Mouse (Mus musculus) heart, adult 2 months (tissue): ENCODE results near the gene Olfr1373. TPM values are rescaled to one million over a fixed set of nuclear protein-coding genes. Genes with fewer than 3 reads are reported as not detected.

Source experiments
- DNase-seq, 2 experiments: peaks; one replicate each; pipeline ENCODE4 v3.0.0; 2021
- H3K27ac ChIP-seq: fragments of 200-600 bp; 2 replicates; pipeline ENCODE4 v1.8.1; 2022
- H3K27me3 ChIP-seq: fragments of 200-500 bp; 2 replicates; pipeline ENCODE4 v1.6.1; 2012; ENCODE audit warnings: mild to moderate bottlenecking, low read length, inconsistent platforms, mixed read lengths; ENCODE audit not compliant: control insufficient read depth, insufficient read depth
- H3K36me3 ChIP-seq: fragments of 200-500 bp; 2 replicates; pipeline ENCODE4 v1.6.1; 2012; ENCODE audit warnings: low read length, inconsistent platforms; ENCODE audit not compliant: control insufficient read depth, insufficient read depth
- H3K4me1 ChIP-seq: fragments of 200-500 bp; 2 replicates; pipeline ENCODE4 v1.6.1; 2011; ENCODE audit warnings: low read length; ENCODE audit not compliant: control insufficient read depth, insufficient read depth
- H3K4me3 ChIP-seq: fragments of 200-600 bp; 2 replicates; pipeline ENCODE4 v1.8.1; 2022
- H3K79me2 ChIP-seq: fragments of 200-500 bp; replicated peaks from 2 replicates; pipeline ENCODE4 v1.6.1; 2012; ENCODE audit warnings: mild to moderate bottlenecking, inconsistent platforms, low read length, moderate library complexity, mixed read lengths; ENCODE audit not compliant: control insufficient read depth, insufficient read depth
- H3K9ac ChIP-seq: fragments of 200-500 bp; 2 replicates; pipeline ENCODE4 v1.6.1; 2012; ENCODE audit warnings: low read depth, mild to moderate bottlenecking, control low read depth, inconsistent platforms, low read length, mixed read lengths
- CTCF ChIP-seq: fragments of 200-600 bp; IDR thresholded peaks from 2 replicates; pipeline ENCODE4 v1.8.1; 2022; ENCODE audit warnings: antibody characterized with exemption, mild to moderate bottlenecking, moderate library complexity
- EP300 ChIP-seq: fragments of 200-500 bp; IDR thresholded peaks from 2 replicates; pipeline ENCODE4 v1.6.1; 2011; ENCODE audit warnings: low read depth, low read length, control low read depth; ENCODE audit not compliant: insufficient read depth
- POLR2A ChIP-seq: fragments of 200-500 bp; IDR thresholded peaks from 2 replicates; pipeline ENCODE4 v1.6.1; 2011; ENCODE audit warnings: mild to moderate bottlenecking, low read depth, low read length, control low read depth; ENCODE audit not compliant: insufficient read depth
- WGBS: fragments of 180-500 bp; shearing (Covaris S2); methylation state at CpG from one replicate; pipeline ENCODE4 v1.1.7; 2018; 5-methylcytosine and 5-hydroxymethylcytosine counted together
- intact Hi-C: fragments of 180-260 bp; cut with DNase I; formaldehyde crosslinking; loops from one replicate; pipeline ENCODE4 v1.15.1; 2025
- microRNA-seq, 2 experiments: library from miRNA; unstranded; fragments of <30 nt; microRNA quantifications; one replicate each; pipeline ENCODE4 v1.2.0; 2021
- polyA plus RNA-seq: library from polyadenylated mRNA; depleted of rRNA; stranded (reverse); fragments of >200 nt; gene quantifications from 2 replicates; pipeline ENCODE4 v1.2.3, GENCODE M21; 2012; rRNA removed
- total RNA-seq, 2 experiments: library from RNA; stranded (reverse); gene quantifications; 2 replicates each; pipeline ENCODE4 v1.2.3; 2021

Gene Olfr1373
- total and polyA plus RNA-seq, 3 experiments: not detected

- TF ChIP-seq CTCF (no peak), EP300 (no peak), POLR2A (no peak)
- Histone ChIP-seq H3K27ac (no peak overlapping the region), H3K36me3 (peaks cover 48% of the 10 kb centered on the region), H3K4me1 (peaks cover 23% of the 10 kb centered on the region), H3K27me3 (no peaks in the 10 kb centered on the region), H3K9ac (no peak overlapping the region), H3K4me3 (no peak overlapping the region), H3K79me2 (peaks cover 17% of the 10 kb centered on the region)
- no peak for DNase-seq
- 50% methylated on average over 4 of the region's 4 CpGs for WGBS
- intact Hi-C loops: no loop called here
Measured at GRCm38 (mm10) chr11:52102977-52103376, 42.4 kb downstream of the Olfr1373 start.

DNA sequence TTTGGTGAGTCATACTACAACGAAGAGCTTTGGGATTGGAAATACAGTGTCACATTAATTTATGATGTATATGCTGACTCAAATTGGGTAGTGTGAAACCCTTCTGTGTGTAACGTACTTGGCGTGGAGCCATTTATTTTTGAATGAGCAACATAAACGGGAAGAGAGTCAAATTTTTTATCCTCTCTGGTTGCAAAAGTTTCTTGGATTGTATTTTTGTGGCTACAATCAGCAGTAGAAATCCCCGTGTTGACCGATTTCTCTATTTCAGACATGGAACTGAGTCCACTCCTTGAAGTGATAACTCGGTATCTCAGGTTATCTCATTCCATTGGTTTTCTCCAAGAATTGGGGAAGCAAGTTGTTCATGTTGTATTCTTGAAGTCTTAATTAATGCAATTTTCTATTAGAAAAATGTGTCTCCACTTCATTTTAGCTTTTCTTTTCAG is 45.5 kb downstream of the Olfr1373 start:
- Histone ChIP-seq H3K9ac (peak overlapping the region; percentile 93; the same call in 1 of the 2 replicates), H3K79me2 (peaks cover 15% of the 10 kb centered on the region), H3K4me1 (peaks cover 24% of the 10 kb centered on the region), H3K27ac (peak overlapping the region; percentile 98), H3K27me3 (no peaks in the 10 kb centered on the region), H3K36me3 (peaks cover 35% of the 10 kb centered on the region), H3K4me3 (peak overlapping the region; percentile 96)
- intact Hi-C loops: loop anchor here (2.0 kb wide), 1 partner anchor 99 kb away; the partner anchor contains the start of gene Ube2b
- WGBS: 1% methylated on average over 7 of the region's 7 CpGs
- no peak for DNase-seq
- TF ChIP-seq CTCF (no peak), EP300 (no peak)

GRCm38 (mm10) chr11:52099031-52099761 is 46.1 kb downstream of the Olfr1373 start:
- Histone ChIP-seq H3K4me1 (peaks cover 21% of the 10 kb centered on the region), H3K4me3 (peak overlapping the region; percentile 96), H3K79me2 (peaks cover 10% of the 10 kb centered on the region), H3K27me3 (no peaks in the 10 kb centered on the region), H3K36me3 (peaks cover 32% of the 10 kb centered on the region), H3K27ac (peak overlapping the region; percentile 98), H3K9ac (peak overlapping the region; percentile 93)
- intact Hi-C loops: loop anchor here (2.0 kb wide), 1 partner anchor 98 kb away; the partner anchor contains the start of gene Ube2b
- under 1% methylated on average over 69 of the region's 72 CpGs for WGBS
- DNase-seq: peak; percentile 80 to 82
- TF ChIP-seq POLR2A: no peak
- TF ChIP-seq CTCF: no peak
- TF ChIP-seq EP300: no peak

- H3K27ac ChIP-seq: peak within 1 kb of the TSS; percentile 98
- DNase-seq: peak; percentile 97 to 99
- H3K27me3 ChIP-seq: no peaks in the 10 kb centered on the region
- intact Hi-C loops: loop anchor here (2.0 kb wide), 1 partner anchor 98 kb away; the partner anchor contains the start of gene Ube2b
- peaks cover 20% of the 10 kb centered on the region for H3K4me1 ChIP-seq
- H3K4me3 ChIP-seq: peak within 1 kb of the TSS; percentile 96
- peak; percentile 82; the same call in 1 of the 2 replicates for TF ChIP-seq EP300
- TF ChIP-seq POLR2A: peak; percentile 87
- no peak for TF ChIP-seq CTCF
- H3K36me3 ChIP-seq: peaks cover 25% of the 10 kb centered on the region
- peak within 1 kb of the TSS; percentile 93 for H3K9ac ChIP-seq
- WGBS: under 1% methylated on average over 53 of the region's 53 CpGs
- H3K79me2 ChIP-seq: peaks cover 10% of the 10 kb centered on the region
Measured at GRCm38 (mm10) chr11:52098398-52098946, 46.9 kb downstream of the Olfr1373 start, which contains the start of gene Ppp2ca. TSS of gene Ppp2ca (plus strand) at chr11:52098681.

- DNase-seq: peak in 1 of 2 experiments; percentile 14
- intact Hi-C loops: no loop called here
- no peak for TF ChIP-seq CTCF
- TF ChIP-seq EP300: no peak
- TF ChIP-seq POLR2A: no peak
- H3K79me2 ChIP-seq: peaks cover 10% of the 10 kb centered on the region
- H3K4me3 ChIP-seq: no peak overlapping the region
- peaks cover 19% of the 10 kb centered on the region for H3K4me1 ChIP-seq
- H3K9ac ChIP-seq: no peak overlapping the region
- H3K36me3 ChIP-seq: peaks cover 24% of the 10 kb centered on the region
- WGBS: 48% methylated on average over 2 of the region's 2 CpGs
- peak overlapping the region; percentile 98 for H3K27ac ChIP-seq
- no peaks in the 10 kb centered on the region for H3K27me3 ChIP-seq
Measured at GRCm38 (mm10) chr11:52097596-52097995, 47.7 kb downstream of the Olfr1373 start.

- H3K4me3 ChIP-seq: no peak overlapping the region
- H3K4me1 ChIP-seq: peaks cover 19% of the 10 kb centered on the region
- TF ChIP-seq POLR2A (no peak), EP300 (no peak), CTCF (no peak)
- no peaks in the 10 kb centered on the region for H3K27me3 ChIP-seq
- H3K27ac ChIP-seq: no peak overlapping the region; the same call in 1 of the 2 replicates
- intact Hi-C loops: no loop called here
- DNase-seq: no peak
- WGBS: 70% methylated on average over 3 of the region's 3 CpGs
- H3K79me2 ChIP-seq: peaks cover 10% of the 10 kb centered on the region
- no peak overlapping the region for H3K9ac ChIP-seq
- peaks cover 20% of the 10 kb centered on the region for H3K36me3 ChIP-seq
Measured at GRCm38 (mm10) chr11:52097016-52097415, 48.3 kb downstream of the Olfr1373 start.

Small RNA genes within 50 kb of the gene (microRNA-seq; reads per million reads assigned to microRNA genes)
- 0 reads per million in 2 experiments for gene Gm24157
- gene Mir3061: 12.0 to 18.5 reads per million in 2 experiments

Other genes with a start within 250 kb of the Olfr1373 start
- 10 to 100 TPM; 10.2 to 10.8 TPM for gene Cdkn2aipnl, start 177.9 kb downstream of the Olfr1373 start, total RNA-seq
- 8.4 and 14.1 TPM in 2 replicates for gene Cdkn2aipnl, start 177.9 kb downstream of the Olfr1373 start, polyA plus RNA-seq
- 100 to 1,000 TPM; 265 to 344 TPM for gene Ube2b, start 144.8 kb downstream of the Olfr1373 start, total RNA-seq
- 197 and 295 TPM in 2 replicates for gene Ube2b, start 144.8 kb downstream of the Olfr1373 start, polyA plus RNA-seq
- gene Cdkl3, start 141.3 kb downstream of the Olfr1373 start, total RNA-seq: 1 to 10 TPM; 4.6 to 5.2 TPM
- gene Cdkl3, start 141.3 kb downstream of the Olfr1373 start, polyA plus RNA-seq: 3.0 and 4.2 TPM in 2 replicates
- 10 to 100 TPM; 52.7 to 58.0 TPM for gene Ppp2ca, start 46.8 kb downstream of the Olfr1373 start, total RNA-seq
- gene Ppp2ca, start 46.8 kb downstream of the Olfr1373 start, polyA plus RNA-seq: 31.0 and 60.7 TPM in 2 replicates
- gene Olfr1371, start 68.5 kb upstream of the Olfr1373 start, total RNA-seq: not detected
- gene Olfr1371, start 68.5 kb upstream of the Olfr1373 start, polyA plus RNA-seq: not detected in 2 replicates
- 100 to 1,000 TPM; 241 to 255 TPM for gene Skp1a, start 86.5 kb upstream of the Olfr1373 start, total RNA-seq
- 38.9 and 72.9 TPM in 2 replicates for gene Skp1a, start 86.5 kb upstream of the Olfr1373 start, polyA plus RNA-seq
- gene Tcf7, start 137.5 kb upstream of the Olfr1373 start, total RNA-seq: under 1 TPM; 0.73 to 0.96 TPM
- gene Tcf7, start 137.5 kb upstream of the Olfr1373 start, polyA plus RNA-seq: 2.3 and 3.1 TPM in 2 replicates
- 1,000 to 10,000 TPM in 1 of 2 experiments, 100 to 1,000 TPM in 1; 987 to 1,141 TPM for gene Vdac1, start 215.3 kb upstream of the Olfr1373 start, total RNA-seq
- gene Vdac1, start 215.3 kb upstream of the Olfr1373 start, polyA plus RNA-seq: 422 and 713 TPM in 2 replicates